Mouse (Mus musculus): ENCODE results near the gene Trpc4ap.

- no peak for TF ChIP-seq CTCF (IDR thresholded peaks at IDR 0.05; ENCODE audit: borderline replicate concordance, insufficient read depth, low read depth, low read length)
- TF ChIP-seq POLR2A (IDR thresholded peaks at IDR 0.05; ENCODE audit: borderline replicate concordance, insufficient read depth, low read length): no peak
Measured at GRCm38 (mm10) chr2:155662390-155662789, 29.8 kb downstream of the Trpc4ap start.
